Mouse (Mus musculus): Measurements from ENCODE around the gene Eed. TPM values are rescaled to one million over a fixed set of nuclear protein-coding genes. Genes with fewer than 3 reads are reported as not detected.

The Eed gene
- polyA plus RNA-seq, 1 experiment from 2014 or later = 27.5 TPM

GRCm38 (mm10) chr7:89979432-89980130 is 1.2 kb downstream of the Eed start:
- no peak for ATAC-seq (ENCODE audit: low FRiP score)
- H3K36me3 ChIP-seq = peaks cover 13% of the 10 kb centered on the region

DNA sequence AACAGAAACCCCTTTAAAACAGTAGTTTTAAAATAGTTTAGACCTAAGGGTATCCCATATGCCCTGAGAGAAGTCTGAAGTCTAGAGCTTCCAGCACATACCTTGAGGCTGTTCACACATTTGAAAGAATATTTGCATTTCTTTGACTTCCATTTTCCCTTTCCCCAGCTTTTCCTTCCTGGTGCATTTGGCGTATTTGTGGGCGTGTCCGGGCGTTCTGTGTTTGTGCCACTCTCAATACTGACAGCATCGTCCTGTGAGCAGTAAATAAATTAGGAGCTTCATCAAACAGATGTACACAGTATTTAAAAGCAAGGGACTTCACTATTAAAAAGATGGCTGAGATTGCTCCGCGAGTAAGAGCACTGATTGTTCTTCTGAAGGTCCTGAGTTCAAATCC is 4.0 kb downstream of the Eed start:
- Histone ChIP-seq H3K36me3 (peaks cover 18% of the 10 kb centered on the region), H3K9ac (replicated peaks) (no peak overlapping the region), H3K4me2 (no peak overlapping the region), H3K27me3 (replicated peaks) (no peaks in the 10 kb centered on the region), H3K4me3 (replicated peaks) (no peak overlapping the region), H3K27ac (replicated peaks) (no peak overlapping the region), H3K4me1 (peaks cover 16% of the 10 kb centered on the region), H3K9me3 (replicated peaks) (no peaks in the 10 kb centered on the region)
- WGBS = 94% methylated on average over 7 of the region's 7 CpGs
- no peak for ATAC-seq (ENCODE audit: low FRiP score)

More at GRCm38 (mm10) chr7:89979432-89980130, 1.2 kb downstream of the Eed start:
- H3K27ac ChIP-seq (replicated peaks) = peak overlapping the region; percentile 99
- no peaks in the 10 kb centered on the region for H3K27me3 ChIP-seq (replicated peaks)
- H3K9me3 ChIP-seq (replicated peaks) = no peaks in the 10 kb centered on the region
- peaks cover 20% of the 10 kb centered on the region for H3K4me1 ChIP-seq
- whole genome bisulfite sequencing = 4% methylated on average over 23 of the region's 23 CpGs
- peak overlapping the region; percentile 67 for H3K4me3 ChIP-seq (replicated peaks)
- H3K9ac ChIP-seq (replicated peaks) = peak overlapping the region; percentile 87
- H3K4me2 ChIP-seq = peak overlapping the region; percentile 87

GRCm38 (mm10) chr7:89975571-89975970 is 5.2 kb downstream of the Eed start:
- Histone ChIP-seq H3K9me3 (replicated peaks) (no peaks in the 10 kb centered on the region), H3K4me1 (peaks cover 13% of the 10 kb centered on the region), H3K27me3 (replicated peaks) (no peaks in the 10 kb centered on the region), H3K36me3 (peaks cover 20% of the 10 kb centered on the region), H3K4me2 (no peak overlapping the region), H3K27ac (replicated peaks) (no peak overlapping the region), H3K4me3 (replicated peaks) (no peak overlapping the region), H3K9ac (replicated peaks) (no peak overlapping the region)
- WGBS = 89% methylated on average over 1 of the region's 1 CpGs
- ATAC-seq (ENCODE audit: low FRiP score) = no peak

- Histone ChIP-seq H3K27ac (replicated peaks) (no peak overlapping the region), H3K4me3 (replicated peaks) (no peak overlapping the region), H3K9me3 (replicated peaks) (no peaks in the 10 kb centered on the region), H3K9ac (replicated peaks) (no peak overlapping the region), H3K36me3 (peaks cover 32% of the 10 kb centered on the region), H3K27me3 (replicated peaks) (no peaks in the 10 kb centered on the region), H3K4me2 (no peak overlapping the region), H3K4me1 (no peaks in the 10 kb centered on the region)
- WGBS = 86% methylated on average over 2 of the region's 2 CpGs
- ATAC-seq (ENCODE audit: low FRiP score) = no peak
These were observed 13.5 kb downstream of the Eed start for GRCm38 (mm10) chr7:89967235-89967634.

GRCm38 (mm10) chr7:89966771-89967170 is 14.0 kb downstream of the Eed start:
- no peak for ATAC-seq (ENCODE audit: low FRiP score)
- Histone ChIP-seq H3K9me3 (replicated peaks) (no peaks in the 10 kb centered on the region), H3K27me3 (replicated peaks) (no peaks in the 10 kb centered on the region), H3K9ac (replicated peaks) (no peak overlapping the region), H3K27ac (replicated peaks) (no peak overlapping the region), H3K4me3 (replicated peaks) (no peak overlapping the region), H3K4me1 (no peaks in the 10 kb centered on the region), H3K4me2 (no peak overlapping the region), H3K36me3 (peaks cover 32% of the 10 kb centered on the region)
- WGBS = 87% methylated on average over 1 of the region's 1 CpGs

DNA sequence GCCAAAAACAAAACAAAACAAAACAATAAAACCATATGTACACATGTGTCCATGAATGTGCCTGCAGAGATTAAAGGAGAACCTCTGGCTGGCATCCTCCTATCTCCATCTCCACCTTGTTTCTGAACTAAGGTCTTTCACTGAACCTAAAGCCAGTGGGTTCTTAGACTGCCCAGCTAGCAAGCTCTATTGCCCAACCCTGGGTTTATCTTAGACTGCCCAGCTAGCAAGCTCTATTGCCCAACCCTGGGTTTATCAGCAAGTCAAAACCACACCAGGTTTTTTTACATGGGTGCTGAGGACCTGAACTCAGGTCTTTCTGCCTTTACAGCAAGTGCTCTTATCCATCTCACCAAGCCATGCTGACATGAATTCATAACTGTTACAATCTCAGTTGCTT is 17.6 kb downstream of the Eed start:
- no peak overlapping the region for H3K4me2 ChIP-seq

GRCm38 (mm10) chr7:89957300-89957699 is 23.5 kb downstream of the Eed start:
- no peak overlapping the region for H3K9ac ChIP-seq (replicated peaks)
- no peaks in the 10 kb centered on the region for H3K4me1 ChIP-seq
- no peak overlapping the region for H3K27ac ChIP-seq (replicated peaks)
- peaks cover 34% of the 10 kb centered on the region for H3K36me3 ChIP-seq
- H3K27me3 ChIP-seq (replicated peaks) = no peaks in the 10 kb centered on the region
- no peak overlapping the region for H3K4me3 ChIP-seq (replicated peaks)
- no peaks in the 10 kb centered on the region for H3K9me3 ChIP-seq (replicated peaks)
- 46% methylated on average over 5 of the region's 5 CpGs for WGBS
- ATAC-seq (ENCODE audit: low FRiP score) = no peak
- H3K4me2 ChIP-seq = no peak overlapping the region

More for the DNA sequence above, 17.6 kb downstream of the Eed start:
- Histone ChIP-seq H3K9me3 (replicated peaks) (no peaks in the 10 kb centered on the region), H3K4me1 (no peaks in the 10 kb centered on the region), H3K27ac (replicated peaks) (no peak overlapping the region), H3K36me3 (peaks cover 33% of the 10 kb centered on the region), H3K27me3 (replicated peaks) (no peaks in the 10 kb centered on the region), H3K9ac (replicated peaks) (no peak overlapping the region), H3K4me3 (replicated peaks) (no peak overlapping the region)
- no peak for ATAC-seq (ENCODE audit: low FRiP score)

DNA sequence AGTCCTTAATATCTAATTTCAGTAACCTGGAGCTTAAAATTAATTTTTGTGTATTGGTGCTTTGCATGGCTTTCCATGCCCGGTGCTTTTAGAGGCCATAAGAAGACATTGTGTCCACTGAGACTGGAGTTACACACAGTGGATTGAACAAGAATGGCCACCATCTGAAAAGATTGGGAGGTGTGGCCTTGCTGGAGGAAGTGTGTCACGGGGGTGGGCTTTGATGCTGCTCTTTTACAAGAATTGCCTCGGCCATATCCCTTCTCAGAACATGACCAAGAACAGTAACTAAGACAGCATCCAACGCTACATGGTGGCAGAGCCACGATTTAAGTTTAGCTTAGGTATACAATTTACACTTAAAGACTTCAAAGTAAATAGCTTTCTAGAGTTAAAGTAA is 26.5 kb downstream of the Eed start:
- no peak overlapping the region for H3K4me2 ChIP-seq
- ATAC-seq (ENCODE audit: low FRiP score) = no peak
- H3K9ac ChIP-seq (replicated peaks) = no peak overlapping the region
- H3K27me3 ChIP-seq (replicated peaks) = no peaks in the 10 kb centered on the region
- WGBS = 87% methylated on average over 5 of the region's 5 CpGs
- peaks cover 20% of the 10 kb centered on the region for H3K36me3 ChIP-seq
- H3K4me1 ChIP-seq = no peaks in the 10 kb centered on the region
- H3K9me3 ChIP-seq (replicated peaks) = no peaks in the 10 kb centered on the region
- H3K4me3 ChIP-seq (replicated peaks) = no peak overlapping the region
- H3K27ac ChIP-seq (replicated peaks) = no peak overlapping the region

GRCm38 (mm10) chr7:89949403-89949802 is 31.4 kb downstream of the Eed start:
- no peak overlapping the region for H3K27ac ChIP-seq (replicated peaks)
- no peaks in the 10 kb centered on the region for H3K4me1 ChIP-seq
- H3K4me3 ChIP-seq (replicated peaks) = no peak overlapping the region
- no peak overlapping the region for H3K4me2 ChIP-seq
- H3K36me3 ChIP-seq = peaks cover 6% of the 10 kb centered on the region
- ATAC-seq (ENCODE audit: low FRiP score) = no peak
- H3K27me3 ChIP-seq (replicated peaks) = no peaks in the 10 kb centered on the region
- H3K9me3 ChIP-seq (replicated peaks) = no peaks in the 10 kb centered on the region
- H3K9ac ChIP-seq (replicated peaks) = no peak overlapping the region
- 83% methylated on average over 4 of the region's 4 CpGs for WGBS

DNA sequence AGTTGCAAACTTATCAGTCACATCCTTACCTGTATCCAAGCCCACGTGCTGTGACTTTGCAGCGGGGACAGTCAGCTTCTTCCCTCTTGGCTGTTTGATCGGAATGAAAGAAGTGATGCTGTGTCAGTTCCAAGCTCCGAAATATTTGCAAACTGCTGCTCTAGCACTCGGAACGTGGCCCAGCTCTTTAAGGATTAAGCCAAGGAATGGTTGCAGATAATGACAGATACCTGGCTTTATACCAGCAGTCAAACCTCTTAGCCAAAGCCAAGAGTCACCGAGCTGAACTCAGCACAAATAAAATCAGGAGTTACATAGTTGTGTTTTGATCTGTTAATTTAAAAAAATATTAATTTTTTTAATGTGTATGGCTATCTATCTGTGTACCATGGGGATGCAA is 32.8 kb downstream of the Eed start:
- no peak for ATAC-seq (ENCODE audit: low FRiP score)
- Histone ChIP-seq H3K36me3 (no peaks in the 10 kb centered on the region), H3K4me3 (replicated peaks) (no peak overlapping the region), H3K4me1 (no peaks in the 10 kb centered on the region), H3K9ac (replicated peaks) (no peak overlapping the region), H3K27me3 (replicated peaks) (no peaks in the 10 kb centered on the region), H3K4me2 (no peak overlapping the region), H3K27ac (replicated peaks) (no peak overlapping the region), H3K9me3 (replicated peaks) (no peaks in the 10 kb centered on the region)
- WGBS = 92% methylated on average over 7 of the region's 7 CpGs

DNA sequence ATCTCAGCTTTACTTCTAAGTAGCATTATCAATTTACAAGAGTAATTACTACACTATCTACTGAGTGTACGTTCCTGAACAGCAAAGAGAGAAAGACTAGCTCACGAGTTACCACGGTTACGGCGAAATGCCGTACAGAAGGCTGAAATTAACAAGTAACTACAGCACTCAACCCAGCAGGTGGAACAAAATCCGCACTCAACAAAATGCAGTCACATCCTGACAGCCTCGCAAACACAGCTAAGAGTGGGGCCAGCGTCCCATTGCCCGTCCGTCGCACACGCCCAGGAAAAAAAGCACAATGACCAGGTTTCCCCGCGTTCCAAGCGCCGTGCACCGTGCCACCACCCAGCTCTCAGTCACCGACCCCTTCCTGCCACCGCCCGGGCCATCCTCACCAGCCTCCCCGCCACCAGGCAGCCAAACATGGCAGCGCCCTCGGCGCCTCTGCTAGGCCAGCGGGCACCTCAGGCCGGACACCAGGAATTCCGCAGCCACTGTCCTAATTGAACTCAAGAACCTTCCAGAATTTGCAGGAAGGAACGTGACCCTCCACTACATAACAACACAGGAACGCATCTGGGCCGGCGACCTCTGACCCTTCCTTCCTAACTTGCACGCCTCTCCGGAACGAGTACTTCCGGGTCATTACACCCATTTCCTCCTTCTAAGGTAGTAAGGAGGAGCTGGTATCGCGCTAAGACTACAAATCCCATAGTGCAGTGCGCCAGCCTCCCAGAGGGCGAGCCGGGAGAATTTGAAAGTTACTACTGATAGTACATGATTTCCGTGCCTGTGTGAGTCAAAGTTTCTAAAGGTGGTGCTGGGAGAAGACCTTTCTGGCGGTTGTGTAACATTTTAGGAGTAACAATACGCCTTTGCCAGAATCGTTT is 40.0 kb downstream of the Eed start, which contains the start of gene Hikeshi:
TSS of gene Hikeshi (minus strand) at position 634 of the 893 bp plus-strand sequence.
- Histone ChIP-seq H3K4me2 (peak within 1 kb of the TSS; percentile 65), H3K27ac (replicated peaks) (peak within 1 kb of the TSS; percentile 77), H3K36me3 (no peaks in the 10 kb centered on the region), H3K4me1 (peaks cover 15% of the 10 kb centered on the region), H3K27me3 (replicated peaks) (no peaks in the 10 kb centered on the region), H3K9me3 (replicated peaks) (no peaks in the 10 kb centered on the region), H3K9ac (replicated peaks) (peak within 1 kb of the TSS; percentile 63), H3K4me3 (replicated peaks) (peak within 1 kb of the TSS; percentile 61)
- WGBS = 0% methylated on average over 45 of the region's 45 CpGs
- ATAC-seq (ENCODE audit: low FRiP score) = peak; percentile 100
